Mouse (Mus musculus) c-Kit-positive CD71-positive TER-119-negative erythroid progenitor cells, embryonic 14.5 days (primary cell): ENCODE data around the gene Ngp.
A peak's percentile ranks its signal among the peaks of the same experiment; 100 is the strongest.

Experiments used
- DNase-seq: peaks from one replicate; pipeline ENCODE4 v3.0.0-alpha.2; 2013; ENCODE audit warnings: low read depth

Gene Ngp

GRCm38 (mm10) chr9:110433045-110433444, 13.5 kb downstream of the Ngp start:
- no peak for DNase-seq

DNA sequence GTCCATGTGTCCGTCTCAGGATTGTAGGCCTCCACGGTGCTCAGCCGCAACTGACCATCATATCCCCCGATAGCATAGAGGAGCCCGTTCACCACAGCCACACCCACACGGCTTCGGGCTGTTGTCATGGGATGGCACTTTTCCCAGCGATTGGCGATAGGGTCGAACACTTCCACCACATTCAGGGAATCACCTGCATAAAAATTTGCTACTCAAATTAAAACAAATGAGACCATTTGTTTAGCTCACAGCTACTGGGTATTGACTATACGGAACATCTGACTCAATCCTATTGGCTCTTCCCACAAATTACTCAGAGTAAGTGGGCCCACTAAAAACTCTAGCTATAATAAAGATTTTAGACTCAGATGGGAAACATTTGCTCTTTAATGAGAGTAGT, 16.5 kb downstream of the Ngp start:
- DNase-seq: no peak

DNA sequence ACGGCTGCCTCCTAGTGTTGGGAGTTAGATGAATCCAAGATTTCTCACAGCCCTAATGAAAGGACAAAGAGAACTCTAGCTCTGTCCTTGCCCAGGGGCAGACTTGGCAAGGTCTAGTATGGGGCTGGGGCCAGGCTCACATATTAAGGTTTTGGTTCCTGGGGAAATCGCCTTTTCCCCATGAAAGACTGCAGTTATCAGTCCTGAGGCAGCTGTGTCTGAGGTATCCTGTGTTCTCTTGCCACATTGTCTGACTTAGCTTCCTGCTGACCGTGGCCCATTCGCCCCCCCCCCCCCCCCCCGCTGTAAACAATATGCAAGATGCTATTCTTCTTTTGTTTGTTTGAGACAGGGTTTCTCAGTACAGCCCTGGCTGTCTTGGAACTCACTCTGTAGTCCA, 20.5 kb downstream of the Ngp start:
- DNase-seq: no peak

DNA sequence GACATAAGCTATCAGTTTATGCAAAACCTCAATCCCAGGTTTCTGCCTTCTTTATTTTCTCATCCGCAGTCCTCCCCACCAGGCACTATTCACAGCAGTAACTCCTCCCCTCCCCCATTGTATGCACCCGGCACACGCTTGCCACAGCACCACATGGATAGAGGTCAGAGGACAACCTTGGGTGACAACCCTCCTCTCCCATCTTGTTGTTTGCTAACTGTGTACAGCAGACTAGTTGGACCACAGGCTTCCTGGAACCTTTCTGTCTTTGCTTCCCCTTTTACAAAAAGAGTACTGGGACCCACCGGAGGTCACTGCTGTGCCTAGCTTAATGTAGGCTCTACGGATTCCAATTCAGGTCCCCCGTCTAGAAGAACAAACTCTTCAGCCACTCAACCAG, 21.0 kb downstream of the Ngp start:
- DNase-seq: no peak

DNA sequence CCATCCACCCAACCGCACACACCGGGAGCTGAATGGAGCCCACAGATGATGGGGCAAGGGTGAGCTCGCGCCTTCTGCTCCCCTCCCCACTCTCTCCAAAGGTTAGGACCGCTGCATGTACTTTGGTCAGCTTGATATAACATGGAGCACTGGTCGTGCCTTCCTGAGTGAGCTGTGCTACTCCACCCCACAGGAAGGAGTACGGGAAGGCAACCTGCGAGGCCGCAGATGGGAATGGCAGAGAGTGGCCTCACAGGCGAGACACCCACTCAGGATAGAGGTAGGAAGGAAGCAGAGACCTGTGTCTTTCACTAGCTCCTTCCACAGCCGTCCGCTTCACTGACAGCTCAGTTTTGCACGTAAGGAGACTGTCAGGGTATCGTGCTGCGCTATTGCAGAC, 28.8 kb downstream of the Ngp start:
- DNase-seq: no peak

- DNase-seq: peak; percentile 87
Measured at GRCm38 (mm10) chr9:110448857-110449617, 29.5 kb downstream of the Ngp start.

- no peak for DNase-seq
Measured at GRCm38 (mm10) chr9:110452523-110452922, 33.0 kb downstream of the Ngp start.

DNA sequence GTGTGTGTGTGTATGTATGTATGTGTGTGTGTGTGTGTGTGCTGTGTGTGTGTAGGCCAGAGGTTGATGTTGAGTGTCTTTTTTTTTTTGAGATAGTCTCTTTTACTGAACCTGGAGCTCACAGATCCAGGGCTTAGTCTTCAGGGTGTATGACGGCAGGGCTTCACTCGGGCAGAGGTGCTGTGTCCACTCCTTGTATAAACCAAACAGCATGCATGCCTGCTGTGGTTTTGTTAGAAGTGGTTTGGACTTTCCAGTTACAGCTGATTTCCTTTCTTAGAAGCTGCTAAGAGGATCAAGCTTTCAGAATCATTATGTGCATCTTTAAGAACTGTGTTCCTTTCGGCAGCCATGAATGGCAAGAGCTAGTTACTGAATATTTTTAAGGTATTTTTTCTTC, 38.4 kb downstream of the Ngp start:
- DNase-seq: no peak

GRCm38 (mm10) chr9:110459145-110459727, 39.7 kb downstream of the Ngp start:
- DNase-seq: no peak

DNA sequence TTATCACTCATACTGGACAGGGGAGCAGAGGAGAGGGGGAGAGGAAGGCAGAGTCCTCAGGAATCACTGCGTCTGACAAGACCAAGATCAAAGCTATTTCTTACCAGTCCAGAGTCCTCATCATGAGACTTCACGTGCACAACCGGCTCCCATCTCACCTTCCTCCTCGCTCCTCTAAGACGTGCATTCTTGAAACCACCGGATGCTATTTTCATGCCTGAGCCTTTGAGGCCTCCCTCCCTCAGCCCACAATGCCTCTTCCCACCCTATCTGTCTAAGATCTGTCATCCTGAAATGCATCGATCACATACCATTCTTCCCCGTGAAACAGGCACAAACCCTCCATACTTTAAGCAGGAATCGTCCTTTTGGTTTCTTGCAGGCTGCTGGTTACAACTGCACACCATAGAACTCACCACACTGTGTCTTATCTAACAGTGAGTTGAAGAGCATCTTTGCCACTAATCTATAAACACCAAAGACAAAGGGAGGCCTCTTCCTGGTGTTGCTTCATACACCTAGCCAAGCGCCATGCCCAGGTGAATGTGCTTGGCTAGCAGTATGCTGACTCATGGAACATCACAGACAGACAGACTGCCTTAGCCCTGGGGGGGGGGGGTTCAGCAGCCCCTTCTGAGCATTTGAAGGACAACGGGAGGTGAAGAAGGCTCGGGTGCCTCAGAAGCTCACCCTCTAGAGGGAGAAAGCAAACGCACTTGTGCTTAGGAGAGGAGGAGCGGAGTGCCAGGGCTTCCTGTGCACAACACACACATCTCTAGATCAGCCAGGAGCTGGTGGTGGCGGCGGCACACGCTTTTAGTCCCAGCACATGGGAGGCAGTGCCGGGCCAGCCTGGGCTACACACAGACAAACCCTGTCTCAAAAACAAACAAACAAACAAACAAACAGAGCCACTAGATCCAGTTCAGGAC, 41.6 kb downstream of the Ngp start:
- no peak for DNase-seq

DNA sequence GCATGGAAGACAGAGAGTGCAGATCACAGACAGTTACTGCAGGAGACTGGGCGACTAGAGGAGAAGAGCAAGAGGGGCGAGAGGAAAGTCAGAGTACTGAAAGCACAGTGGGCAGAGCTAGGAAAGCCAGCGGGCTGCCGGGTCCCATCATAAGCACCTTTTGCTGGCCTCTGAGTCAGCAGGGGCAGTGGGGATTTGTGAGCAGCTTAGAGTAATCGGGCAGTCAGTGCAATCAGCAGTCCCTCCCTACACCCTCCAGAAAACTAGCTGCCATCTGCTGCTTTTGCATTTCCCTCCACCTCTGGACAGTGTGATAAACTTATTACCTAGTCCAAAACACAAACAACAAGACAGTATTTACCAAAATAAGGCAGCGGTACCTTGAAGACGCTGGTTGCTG, 42.8 kb downstream of the Ngp start:
- DNase-seq: no peak

DNA sequence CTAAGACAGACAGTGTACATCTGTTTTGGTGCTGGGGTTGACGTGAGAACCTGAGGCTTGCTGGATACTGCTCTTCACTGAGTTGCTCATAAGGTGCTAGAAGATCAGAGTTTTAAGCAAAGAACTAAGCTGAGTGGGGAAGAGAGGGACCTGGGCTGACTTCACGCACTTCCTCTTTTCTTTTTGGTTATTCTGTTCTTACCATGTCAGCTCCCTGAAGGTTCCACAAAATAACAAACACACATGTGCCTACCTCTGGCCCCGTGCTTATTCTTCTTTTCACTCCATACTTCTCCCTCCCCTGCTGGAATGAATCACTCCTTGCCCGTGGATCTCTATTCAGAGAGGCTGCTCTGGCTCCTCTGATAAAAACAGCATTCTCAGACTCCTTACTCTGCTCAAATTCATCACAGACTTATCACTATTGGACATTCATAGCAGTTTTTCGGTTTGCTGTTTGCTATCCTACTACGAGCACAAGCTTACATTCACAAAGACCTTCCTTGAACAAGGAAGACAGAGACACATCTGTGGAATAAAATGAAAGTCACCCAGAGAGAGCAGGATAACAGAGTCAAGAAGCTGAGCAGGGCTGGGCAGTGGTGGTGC, 44.5 kb downstream of the Ngp start:
- DNase-seq: no peak

- DNase-seq: no peak
Measured at GRCm38 (mm10) chr9:110465336-110465735, 45.8 kb downstream of the Ngp start.

DNA sequence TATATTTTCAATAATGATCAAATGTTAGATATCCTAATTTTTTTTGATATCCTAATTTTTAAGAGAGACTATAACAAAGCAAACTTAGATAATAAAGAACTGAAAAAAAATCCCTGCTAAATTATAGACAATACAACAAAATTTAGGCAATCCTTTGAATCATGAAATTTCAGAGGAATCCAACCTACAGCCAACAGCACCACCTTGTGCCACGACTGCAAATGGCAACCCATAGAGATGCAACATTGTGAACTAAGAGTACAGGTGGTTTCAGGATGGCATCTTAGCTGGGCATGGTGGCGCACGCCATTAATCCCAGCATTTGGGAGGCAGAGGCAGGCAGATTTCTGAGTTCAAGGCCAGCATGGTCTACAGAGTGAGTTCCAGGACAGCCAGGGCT, 46.6 kb downstream of the Ngp start:
- DNase-seq: no peak
